Mouse (Mus musculus) adipocyte (in vitro differentiated cells): ENCODE measurements around the gene Tdrd12.
"Not testable (repeated sequence)": the region's sequence is repeated elsewhere in the genome, so short reads cannot be mapped to it uniquely, and the experiment has no call there.

Experiments used
- DNase-seq: peaks from one replicate; pipeline ENCODE4 v3.0.0-alpha.2; 2016; ENCODE audit warnings: low spot score

The Tdrd12 gene

GRCm38 (mm10) chr7:35555224-35556204 is 18.0 kb upstream of the Tdrd12 start:
- peak; percentile 75 for DNase-seq

- peak; percentile 51 for DNase-seq
Measured at GRCm38 (mm10) chr7:35554605-35555175, 17.1 kb upstream of the Tdrd12 start.

GRCm38 (mm10) chr7:35553751-35554604 is 16.4 kb upstream of the Tdrd12 start:
- peak; percentile 37 for DNase-seq

GRCm38 (mm10) chr7:35545881-35546280 is 8.3 kb upstream of the Tdrd12 start:
- peak; percentile 62 for DNase-seq

DNA sequence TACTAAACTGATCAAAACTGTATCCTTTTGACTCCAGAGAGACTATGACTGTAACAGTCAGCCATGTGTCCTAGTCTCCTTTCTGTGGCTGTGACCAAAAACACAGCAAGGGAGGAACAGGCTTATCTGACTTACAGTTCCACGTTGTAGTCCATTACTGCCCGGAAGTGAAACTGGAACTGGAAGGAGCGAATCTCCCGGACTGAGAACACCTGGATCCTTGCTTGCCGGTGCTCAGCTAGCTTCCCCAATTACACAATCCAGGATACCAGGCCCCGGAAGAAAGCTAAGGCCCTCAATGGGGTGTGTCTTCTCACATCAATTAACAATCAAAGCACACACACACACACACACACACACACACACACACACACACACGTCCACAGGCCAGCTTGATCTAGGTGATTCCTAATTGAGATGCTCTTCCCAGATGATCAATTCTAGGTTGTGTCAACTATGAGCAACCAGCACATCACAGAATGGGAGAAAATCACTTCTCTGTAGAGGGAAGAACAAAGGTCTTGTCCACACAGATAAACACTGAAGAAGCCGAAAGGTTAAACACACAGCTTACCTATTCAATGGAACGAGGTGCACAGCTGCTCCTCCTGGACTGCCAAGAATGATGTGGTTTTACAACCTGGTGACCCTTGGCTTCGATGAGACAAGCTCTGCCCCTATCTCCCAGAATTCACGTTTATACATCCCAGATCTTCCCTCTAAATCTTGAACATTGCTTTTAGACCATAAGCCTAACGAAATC is 1.6 kb downstream of the Tdrd12 start:
- DNase-seq: no peak

DNA sequence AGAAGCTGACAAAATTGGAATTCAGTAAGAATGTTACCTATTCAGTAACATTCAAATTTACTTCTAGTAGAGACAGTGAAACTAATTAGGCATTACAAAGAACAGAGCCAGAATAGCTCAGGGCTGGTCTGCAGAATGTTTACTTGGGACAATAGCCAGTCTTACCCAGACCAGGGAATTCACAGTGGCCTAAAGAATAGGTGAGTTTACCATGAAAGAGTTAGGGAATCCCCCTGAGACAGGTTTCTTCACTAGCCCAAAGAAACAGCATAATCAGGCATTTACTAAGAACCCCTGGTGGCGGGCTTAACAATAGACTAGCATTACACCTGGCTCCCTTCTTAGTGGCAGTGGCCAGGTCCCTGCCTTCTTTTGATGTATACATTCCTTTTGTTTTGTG is 7.0 kb downstream of the Tdrd12 start:
- not testable (repeated sequence) for DNase-seq

DNA sequence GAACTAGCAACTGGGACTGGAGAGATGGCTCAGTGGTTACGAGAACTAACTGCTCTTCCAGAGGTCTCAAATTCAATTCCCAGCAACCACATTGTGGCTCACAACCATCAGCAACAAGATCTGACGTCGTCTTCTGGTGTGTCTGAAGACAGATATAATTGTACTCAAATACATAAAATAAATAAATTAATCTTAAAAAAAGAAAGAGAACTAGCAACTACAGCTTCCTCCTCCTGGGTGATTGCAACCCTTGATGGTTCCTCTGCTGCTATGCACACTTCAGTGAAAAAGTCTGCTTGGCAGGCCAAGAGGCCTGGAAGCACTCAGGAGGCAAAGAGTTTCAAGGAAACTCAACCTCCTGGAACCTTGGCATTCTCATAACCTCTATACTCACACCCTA is 7.5 kb downstream of the Tdrd12 start:
- no peak for DNase-seq

GRCm38 (mm10) chr7:35526795-35527194 is 10.8 kb downstream of the Tdrd12 start:
- DNase-seq: no peak

GRCm38 (mm10) chr7:35501995-35502394 is 35.5 kb downstream of the Tdrd12 start:
- no peak for DNase-seq

DNA sequence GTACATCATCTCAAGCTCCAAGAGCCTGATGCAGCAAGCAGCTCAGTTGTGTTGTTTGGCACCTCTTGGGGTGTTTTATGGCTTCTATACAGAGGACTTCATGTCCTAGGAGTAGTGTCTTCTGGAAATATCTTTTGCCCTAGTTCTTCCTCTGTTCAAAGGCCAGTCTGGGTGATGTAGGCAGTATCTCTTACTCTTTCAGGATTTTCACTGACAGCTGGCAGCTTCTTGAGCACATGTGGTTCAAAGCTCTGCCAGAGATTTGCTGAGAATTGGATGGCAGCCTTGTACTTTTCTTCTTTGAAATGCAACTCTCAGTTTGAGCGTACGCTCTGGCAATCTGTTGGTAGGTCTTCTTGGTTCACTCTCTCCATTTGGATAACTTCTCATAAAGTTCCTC is 40.0 kb downstream of the Tdrd12 start:
- peak; percentile 34 for DNase-seq

- no peak for DNase-seq
Measured at GRCm38 (mm10) chr7:35491005-35491404, 46.5 kb downstream of the Tdrd12 start.

GRCm38 (mm10) chr7:35490186-35490585 is 47.4 kb downstream of the Tdrd12 start:
- DNase-seq: no peak

- DNase-seq: no peak
Measured at GRCm38 (mm10) chr7:35486553-35486952, 51.0 kb downstream of the Tdrd12 start.

DNA sequence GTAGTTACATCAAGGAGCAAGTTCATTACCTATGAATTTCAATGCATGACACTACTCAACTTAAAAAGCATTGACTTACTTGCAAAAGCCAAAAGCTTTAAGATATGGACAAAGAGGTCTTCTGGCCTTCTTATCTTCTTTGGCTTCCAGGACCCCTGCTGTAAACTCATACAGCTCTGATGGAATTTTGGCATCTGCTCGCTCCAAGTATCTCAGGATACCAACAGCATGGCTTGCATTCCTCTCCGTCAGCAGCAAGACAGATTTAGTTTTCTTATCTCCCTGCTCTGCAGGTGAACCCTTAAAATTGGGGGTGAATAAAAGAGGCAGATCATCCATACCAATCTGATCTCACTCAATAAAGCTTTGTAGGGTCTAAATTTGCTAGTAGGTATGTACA is 52.4 kb downstream of the Tdrd12 start:
- no peak for DNase-seq

- no peak for DNase-seq
Measured at GRCm38 (mm10) chr7:35476457-35476856, 61.1 kb downstream of the Tdrd12 start.

DNA sequence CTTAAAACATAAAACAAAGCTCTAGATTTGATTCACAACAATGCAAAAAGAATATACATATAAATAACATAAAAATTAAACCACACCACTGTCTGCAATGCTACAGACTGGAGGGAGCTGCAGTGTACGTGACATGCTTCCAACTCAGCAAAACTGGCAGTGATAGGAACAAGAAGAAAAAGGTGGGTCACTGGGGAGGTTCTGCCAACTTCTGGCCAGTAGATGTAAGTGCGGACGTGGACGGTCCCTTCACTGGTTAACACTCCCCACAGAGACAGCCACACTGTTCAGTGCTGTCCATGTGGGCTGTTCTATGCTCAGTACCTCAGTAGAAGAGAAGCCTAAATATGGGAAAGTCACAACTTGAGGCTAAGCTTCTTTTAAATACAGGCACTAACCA is 66.8 kb downstream of the Tdrd12 start:
- no peak for DNase-seq

- DNase-seq: no peak
Measured at GRCm38 (mm10) chr7:35467856-35468255, 69.7 kb downstream of the Tdrd12 start.

GRCm38 (mm10) chr7:35465027-35465426 is 72.5 kb downstream of the Tdrd12 start:
- no peak for DNase-seq

GRCm38 (mm10) chr7:35460971-35461370 is 76.6 kb downstream of the Tdrd12 start:
- no peak for DNase-seq

DNA sequence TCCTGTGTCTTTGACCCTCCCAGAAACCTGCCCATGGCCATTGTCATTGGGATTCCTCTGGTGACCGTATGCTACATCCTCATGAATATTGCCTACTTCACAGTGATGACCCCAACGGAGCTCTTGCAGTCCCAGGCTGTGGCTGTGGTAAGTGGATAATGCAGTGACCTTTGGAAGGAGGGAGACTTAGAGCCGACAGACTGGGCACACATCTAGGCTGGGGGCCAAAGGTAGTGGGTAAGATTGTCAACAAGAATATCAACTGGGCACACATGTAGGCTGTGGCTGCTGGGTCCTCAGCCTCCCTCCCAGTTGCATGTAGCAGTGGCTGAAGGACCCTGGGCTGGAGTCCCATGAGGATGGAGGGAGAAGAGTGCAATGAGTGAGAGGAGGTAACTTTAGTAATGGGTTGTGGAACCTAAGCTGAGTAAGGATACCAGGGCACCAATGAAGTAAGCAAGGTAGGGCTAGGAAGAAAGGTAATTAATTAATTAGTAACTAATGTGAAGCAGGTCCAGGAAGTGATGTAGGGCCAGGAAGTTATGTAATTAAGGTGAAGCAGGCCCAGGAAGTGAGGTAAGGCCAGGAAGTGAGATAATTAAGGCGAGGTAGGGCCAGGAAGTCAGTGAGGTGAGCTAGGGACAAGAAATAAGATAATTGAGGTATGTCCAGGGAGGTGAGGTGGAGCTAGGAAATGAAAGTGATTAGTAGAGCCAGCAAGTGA is 81.3 kb downstream of the Tdrd12 start:
- no peak for DNase-seq

GRCm38 (mm10) chr7:35448867-35449266 is 88.7 kb downstream of the Tdrd12 start:
- DNase-seq: no peak
